Mouse (Mus musculus) G1E (cell line): ENCODE measurements around the gene Sh3gl1. TPM values are rescaled to one million over a fixed set of nuclear protein-coding genes. Genes with fewer than 3 reads are reported as not detected.

Source experiments
- ATAC-seq: 2 replicates; pipeline ENCODE4 v1.8.0; 2016; ENCODE audit warnings: mild to moderate bottlenecking; ENCODE audit not compliant: insufficient number of reproducible peaks, poor library complexity, low FRiP score, severe bottlenecking; ENCODE audit errors: extremely low read depth
- DNase-seq: peaks from one replicate; pipeline ENCODE4 v3.0.0; 2012; ENCODE audit warnings: low spot score
- H3K27me3 ChIP-seq: 2 replicates; pipeline ENCODE4 v1.6.1; 2012; ENCODE audit warnings: mild to moderate bottlenecking, low read length, inconsistent platforms; ENCODE audit not compliant: insufficient read depth
- H3K36me3 ChIP-seq: replicated peaks from 2 replicates; pipeline ENCODE3; 2012; ENCODE audit warnings: mild to moderate bottlenecking, inconsistent platforms
- H3K4me1 ChIP-seq: 2 replicates; pipeline ENCODE4 v1.6.1; 2012; ENCODE audit warnings: low read depth, low read length, inconsistent platforms, mixed read lengths; ENCODE audit not compliant: insufficient read depth
- H3K4me3 ChIP-seq: 2 replicates; pipeline ENCODE4 v1.5.1; 2012; ENCODE audit warnings: low read depth, mild to moderate bottlenecking, inconsistent platforms, low read length, moderate library complexity, mixed read lengths
- H3K9me3 ChIP-seq: replicated peaks from 2 replicates; pipeline ENCODE4 v1.6.1; 2012; ENCODE audit warnings: inconsistent platforms
- CTCF ChIP-seq: IDR thresholded peaks from 2 replicates; pipeline ENCODE4 v1.5.1; 2012; ENCODE audit warnings: low read depth, low read length, inconsistent platforms, mixed read lengths
- GATA1 ChIP-seq: IDR thresholded peaks from 2 replicates; pipeline ENCODE4 v1.6.1; 2012; ENCODE audit warnings: borderline replicate concordance, low read length, inconsistent platforms, mixed read lengths
- GATA2 ChIP-seq: IDR thresholded peaks from 2 replicates; pipeline ENCODE4 v1.6.1; 2012; ENCODE audit warnings: low read depth, low read length, inconsistent platforms, borderline replicate concordance
- POLR2AphosphoS5 ChIP-seq: IDR thresholded peaks from 2 replicates; pipeline ENCODE4 v1.6.1; 2012; ENCODE audit warnings: low read depth, low read length, inconsistent platforms; ENCODE audit not compliant: insufficient replicate concordance
- TAL1 ChIP-seq: conservative IDR thresholded peaks from 2 replicates; pipeline ENCODE4 v1.6.1; 2012; ENCODE audit warnings: low read depth, low read length, inconsistent platforms, mixed read lengths
- polyA plus RNA-seq: library from polyadenylated mRNA; stranded (reverse); fragments of >175 nt; gene quantifications from 2 replicates; pipeline ENCODE4 v1.2.3, GENCODE M21; 2012
- total RNA-seq, 2 experiments: library from RNA; stranded (forward) in 1 of 2; stranded (reverse) in 1 of 2; fragments of 200-1000 nt in 1 of 2; fragments of >200 nt in 1 of 2; fragmentation: Nextera tagmentation in 1 of 2; gene quantifications; 2 replicates each; pipeline ENCODE4 v1.2.3; 2014 to 2017

Sh3gl1 gene
- total and polyA plus RNA-seq, 3 experiments, result 24.3 to 64.2 (median 28.5) TPM

DNA sequence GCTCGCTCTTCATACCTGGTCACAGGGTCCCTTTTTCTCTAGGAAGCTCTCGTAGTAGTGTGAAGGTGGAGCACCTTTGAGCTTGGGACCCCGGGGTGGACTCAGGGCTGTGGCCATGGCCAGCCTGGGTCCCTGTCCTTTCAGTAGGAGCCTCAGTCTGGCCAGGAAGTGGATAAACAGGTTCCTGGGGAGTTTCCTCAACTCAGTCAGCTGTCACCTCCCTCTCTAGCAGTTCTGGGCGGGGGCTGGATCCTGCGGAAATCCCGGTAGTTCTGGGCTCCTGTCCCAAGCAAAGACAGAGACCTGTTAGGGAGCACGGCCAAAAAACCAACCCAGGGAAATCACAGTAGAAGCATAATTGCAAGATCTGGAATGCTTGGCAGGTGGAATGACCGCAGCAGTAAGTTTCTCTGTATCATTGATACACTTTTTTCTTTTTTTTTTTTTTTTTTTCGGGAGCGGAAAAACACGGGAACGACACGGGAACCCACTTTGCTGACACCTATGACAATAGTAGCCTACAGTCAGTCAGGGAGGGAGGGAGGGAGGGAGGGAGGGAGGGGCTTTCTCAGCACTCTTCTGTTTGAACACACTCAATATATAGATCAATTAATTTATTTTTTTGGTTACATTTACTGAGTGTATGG lies 30.9 kb downstream of the Sh3gl1 start, which contains the start of the genes Stap2 and Mpnd:
TSS of gene Stap2 (minus strand) at position 170 of the 647 bp plus-strand sequence.
TSS of gene Mpnd (plus strand) at position 297 of the 647 bp plus-strand sequence.
- H3K36me3 ChIP-seq, result peaks cover 5% of the 10 kb centered on the region
- ATAC-seq (no peak), DNase-seq (peak; percentile 77)
- H3K9me3 ChIP-seq, result no peaks in the 10 kb centered on the region
- TF ChIP-seq GATA1, result no peak
- no peak for TF ChIP-seq POLR2AphosphoS5
- no peak for TF ChIP-seq GATA2
- TF ChIP-seq CTCF, result no peak
- no peak for TF ChIP-seq TAL1
- peaks cover 38% of the 10 kb centered on the region for H3K4me1 ChIP-seq
- H3K4me3 ChIP-seq, result no peak within 1 kb of the TSS
- H3K27me3 ChIP-seq, result peaks cover 11% of the 10 kb centered on the region

DNA sequence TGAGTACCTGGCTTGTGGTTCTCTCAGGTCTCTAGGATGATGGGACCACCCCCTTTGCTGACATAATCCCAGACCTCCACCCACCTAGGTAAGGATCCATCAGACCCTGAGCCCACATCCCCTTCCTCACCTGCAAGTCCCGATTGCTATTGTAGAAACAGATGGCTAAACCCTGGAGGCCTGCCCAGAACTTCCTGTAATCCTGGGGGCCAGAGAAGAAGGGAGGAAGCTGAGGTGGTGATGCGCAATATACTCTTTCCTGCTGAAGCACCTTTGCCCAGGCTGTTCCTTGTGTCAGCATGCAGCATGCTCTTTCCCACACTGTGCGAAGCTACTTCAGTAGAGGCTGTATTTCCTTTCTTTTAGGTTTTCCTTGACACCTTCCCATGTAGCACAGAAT lies 33.4 kb downstream of the Sh3gl1 start:
- peaks cover 11% of the 10 kb centered on the region for H3K27me3 ChIP-seq
- DNase-seq (no peak), ATAC-seq (no peak)
- H3K4me1 ChIP-seq, result peaks cover 18% of the 10 kb centered on the region
- H3K4me3 ChIP-seq, result no peak overlapping the region
- no peaks in the 10 kb centered on the region for H3K9me3 ChIP-seq
- no peaks in the 10 kb centered on the region for H3K36me3 ChIP-seq
- TF ChIP-seq POLR2AphosphoS5 (no peak), CTCF (no peak), GATA2 (no peak), TAL1 (no peak), GATA1 (no peak)

DNA sequence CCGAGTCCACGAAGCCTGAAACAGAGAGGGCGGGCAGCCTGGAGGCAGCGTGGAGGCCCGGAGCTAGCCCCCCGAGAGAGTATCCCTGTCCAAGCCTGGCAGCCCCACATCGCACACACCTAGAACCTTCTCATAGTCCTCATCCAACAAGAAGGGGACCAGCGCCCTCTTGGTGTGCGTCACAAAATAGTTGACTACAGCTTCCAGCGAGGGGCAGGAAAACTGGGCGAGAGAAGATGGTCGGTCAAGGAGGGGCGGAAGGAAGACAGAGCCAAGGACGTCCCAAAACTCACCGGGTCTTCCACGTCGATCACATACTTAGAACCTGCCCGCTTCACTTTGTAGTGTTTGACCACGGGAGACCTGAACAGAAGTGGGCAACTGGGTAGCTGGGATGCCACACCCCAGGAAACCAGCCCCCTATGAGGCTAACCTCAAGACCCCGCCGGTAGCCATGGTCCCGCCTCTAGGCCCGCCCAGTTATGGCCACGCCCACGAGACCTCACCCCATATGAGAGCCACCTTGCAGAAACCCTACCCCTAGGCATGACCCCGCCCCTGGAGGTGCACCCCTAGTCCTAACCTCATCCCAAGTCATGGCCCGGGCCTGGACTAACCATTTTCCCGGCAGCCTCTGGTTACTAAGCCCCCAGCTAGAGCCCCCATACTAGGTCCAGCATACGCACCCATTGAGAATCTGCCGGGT lies 36.5 kb downstream of the Sh3gl1 start:
- no peak for TF ChIP-seq TAL1
- no peak for TF ChIP-seq CTCF
- no peak for TF ChIP-seq GATA1
- TF ChIP-seq GATA2, result no peak
- Histone ChIP-seq H3K36me3 (no peaks in the 10 kb centered on the region), H3K4me3 (no peak overlapping the region), H3K4me1 (no peaks in the 10 kb centered on the region; the same call in 1 of the 2 replicates), H3K27me3 (peaks cover 20% of the 10 kb centered on the region), H3K9me3 (peaks cover 4% of the 10 kb centered on the region)
- ATAC-seq, result no peak
- DNase-seq, result no peak

DNA sequence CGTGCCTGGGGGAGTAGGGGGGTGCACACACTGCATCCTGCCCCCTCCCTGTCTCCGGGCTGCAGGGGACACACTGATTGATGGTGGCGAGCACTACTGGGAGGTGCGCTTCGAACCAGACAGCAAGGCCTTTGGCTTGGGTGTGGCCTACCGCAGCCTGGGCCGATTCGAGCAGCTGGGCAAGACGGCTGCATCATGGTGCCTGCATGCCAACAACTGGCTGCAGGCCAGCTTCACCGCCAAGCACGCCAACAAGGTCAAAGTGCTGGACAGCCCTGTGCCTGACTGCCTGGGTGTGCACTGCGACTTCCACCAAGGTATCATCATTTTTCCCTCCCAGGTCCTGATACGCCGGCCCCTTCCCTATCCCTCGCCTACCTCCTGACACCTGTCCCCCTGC lies 40.4 kb downstream of the Sh3gl1 start:
- peaks cover 4% of the 10 kb centered on the region for H3K9me3 ChIP-seq
- DNase-seq (no peak), ATAC-seq (no peak)
- TF ChIP-seq GATA2, result no peak
- TF ChIP-seq TAL1, result no peak
- TF ChIP-seq GATA1, result no peak
- no peak for TF ChIP-seq CTCF
- no peak for TF ChIP-seq POLR2AphosphoS5
- H3K36me3 ChIP-seq, result no peaks in the 10 kb centered on the region
- no peak overlapping the region for H3K4me3 ChIP-seq
- peaks cover 44% of the 10 kb centered on the region for H3K27me3 ChIP-seq
- no peaks in the 10 kb centered on the region for H3K4me1 ChIP-seq

DNA sequence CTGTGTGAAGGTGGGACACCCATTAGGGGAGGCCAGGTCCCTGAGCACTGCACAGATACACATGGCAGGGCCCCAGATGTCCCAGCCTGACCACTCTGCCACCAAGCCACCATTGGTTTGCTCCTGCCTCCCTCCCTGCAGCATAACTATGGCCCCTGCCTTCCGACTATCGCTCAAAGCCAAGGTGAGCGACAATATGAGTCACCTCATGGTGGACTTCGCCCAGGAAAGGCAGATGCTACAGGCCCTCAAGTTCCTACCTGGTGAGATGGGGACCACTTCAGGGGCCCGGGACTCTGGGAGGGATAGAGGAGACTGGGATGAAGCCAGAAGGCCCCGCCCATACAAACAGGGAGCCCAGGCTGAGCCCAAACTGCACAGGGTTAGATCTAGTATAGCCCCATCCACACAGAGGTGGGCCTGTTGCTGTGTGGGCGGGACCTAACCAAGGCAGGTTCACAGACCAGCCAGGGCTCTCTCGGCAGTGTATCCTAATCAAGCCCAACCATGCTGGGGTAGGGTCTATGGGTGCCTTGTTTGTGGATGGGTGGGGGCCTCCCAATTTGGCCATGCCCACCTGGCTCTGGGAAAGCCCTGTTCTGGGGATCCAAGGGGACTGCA lies 46.0 kb downstream of the Sh3gl1 start:
- H3K36me3 ChIP-seq, result no peaks in the 10 kb centered on the region
- peaks cover 8% of the 10 kb centered on the region for H3K4me1 ChIP-seq
- no peak for DNase-seq
- H3K27me3 ChIP-seq, result peaks cover 80% of the 10 kb centered on the region
- ATAC-seq, result no peak
- no peak for TF ChIP-seq CTCF
- no peak for TF ChIP-seq GATA2
- no peak for TF ChIP-seq POLR2AphosphoS5
- TF ChIP-seq TAL1, result no peak
- no peak for TF ChIP-seq GATA1
- H3K4me3 ChIP-seq, result no peak overlapping the region
- no peaks in the 10 kb centered on the region for H3K9me3 ChIP-seq
